ENCODE assay signal across 14 mouse cellular contexts in the genomic region with DNA sequence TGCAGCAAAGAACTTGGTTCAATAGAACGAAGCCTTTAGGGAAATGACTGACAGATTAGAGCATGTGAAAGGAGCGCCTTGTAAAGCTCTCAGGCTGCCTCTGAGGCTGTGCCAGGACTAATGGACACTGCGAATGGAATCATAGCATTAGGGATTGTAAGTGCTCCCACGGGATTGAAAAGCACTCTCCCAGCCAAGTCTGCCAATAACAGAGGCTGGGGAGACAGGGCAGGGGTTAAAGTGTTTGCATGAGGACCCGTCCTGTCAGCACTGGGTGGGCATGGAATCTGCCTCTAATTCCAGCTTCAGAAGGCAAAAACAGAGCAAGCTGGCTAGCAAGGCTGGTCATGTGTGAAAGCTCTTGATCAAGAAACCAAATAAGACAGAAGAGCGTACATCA. TPM values are rescaled to one million over a fixed set of nuclear protein-coding genes. Genes with fewer than 3 reads are reported as not detected.
A peak's percentile ranks its signal among the peaks of the same experiment; 100 is the strongest.
DNase-seq lines count a peak whose midpoint lies in the region; ATAC-seq and TF ChIP-seq lines count a peak whose summit lies in the region.
"Had no signal": no experiment of that assay in that cellular context is flagged by ENCODE, and none has a peak within 500 bp of the region (broad histone marks: within the 10 kb centered on the region; RNA-seq: fewer than 3 reads in every experiment).

No protein-coding gene starts in this region.

- intact Hi-C loops in heart, adult 2 months (cut with DNase I), result no loop called here

- no peaks in the 10 kb centered on the region for H3K27me3 ChIP-seq in hindbrain, embryonic 11.5 days (ENCODE audit: control insufficient read depth, insufficient read depth, low read length)
- no peaks in the 10 kb centered on the region for H3K27me3 ChIP-seq in hindbrain, embryonic 16.5 days (replicated peaks; ENCODE audit: control insufficient read depth, insufficient read depth, low read length)
- no peaks in the 10 kb centered on the region for H3K27me3 ChIP-seq in forebrain, embryonic 10.5 days (ENCODE audit: poor library complexity, severe bottlenecking)
- H3K27me3 ChIP-seq in liver, embryonic 13.5 days, result no peaks in the 10 kb centered on the region
- H3K27me3 ChIP-seq in neural tube, embryonic 13.5 days, result no peaks in the 10 kb centered on the region
- no peaks in the 10 kb centered on the region for H3K27me3 ChIP-seq in heart, adult 2 months (ENCODE audit: control insufficient read depth, insufficient read depth, low read length)
- no peaks in the 10 kb centered on the region for H3K27me3 ChIP-seq in intestine, embryonic 16.5 days (replicated peaks; ENCODE audit: control insufficient read depth, insufficient read depth, low read length)
- H3K27me3 ChIP-seq: limb, embryonic 13.5 days had no signal

- no peak overlapping the region for H3K9ac ChIP-seq in hindbrain, embryonic 11.5 days (ENCODE audit: low read depth, low read length)
- no peak overlapping the region for H3K9ac ChIP-seq in hindbrain, embryonic 16.5 days (ENCODE audit: low read depth, low read length)
- H3K9ac ChIP-seq in liver, embryonic 13.5 days, result peak overlapping the region; percentile 91; the same call in 1 of the 2 replicates
- H3K9ac ChIP-seq in neural tube, embryonic 13.5 days, result 0 out of 2 replicates have a peak overlapping the region, but pooled peaks have one; percentile 9
- no peak overlapping the region for H3K9ac ChIP-seq in heart, adult 2 months (ENCODE audit: low read depth, low read length)
- H3K9ac ChIP-seq in intestine, embryonic 16.5 days (ENCODE audit: low read depth, low read length), result no peak overlapping the region
- H3K9ac ChIP-seq: limb, embryonic 13.5 days had no signal

- no peak for DNase-seq in hindbrain, embryonic 11.5 days (ENCODE audit: low spot score)
- DNase-seq in forebrain, embryonic 10.5 days (ENCODE audit: extremely low spot score, low spot score), result no peak
- no peak for DNase-seq in liver, embryonic 13.5 days
- no peak for DNase-seq in frontal cortex, postnatal 14 days (ENCODE audit: low spot score in 2 of 2)
- no peak for DNase-seq in heart, adult 2 months
- DNase-seq: B cell, adult 2 months; cerebellum, adult 18-20 months; kidney, adult 18-20 months; thymus, adult 18-20 months had no signal

- no peak for TF ChIP-seq EP300 in heart, adult 2 months (IDR thresholded peaks at IDR 0.05; ENCODE audit: insufficient read depth, low read depth, low read length)

- H3K4me2 ChIP-seq in hindbrain, embryonic 11.5 days (replicated peaks; ENCODE audit: low read depth, low read length), result no peak overlapping the region
- H3K4me2 ChIP-seq in hindbrain, embryonic 16.5 days (ENCODE audit: low read length), result no peak overlapping the region
- H3K4me2 ChIP-seq in liver, embryonic 13.5 days, result peak overlapping the region; percentile 93
- H3K4me2 ChIP-seq in neural tube, embryonic 13.5 days, result peak overlapping the region; percentile 79
- no peak overlapping the region for H3K4me2 ChIP-seq in intestine, embryonic 16.5 days (ENCODE audit: low read depth, low read length)
- H3K4me2 ChIP-seq: limb, embryonic 13.5 days had no signal

- TF ChIP-seq CTCF in heart, adult 2 months (IDR thresholded peaks at IDR 0.05), result no peak

- H3K9me3 ChIP-seq in hindbrain, embryonic 11.5 days (ENCODE audit: control insufficient read depth, low read length), result no peaks in the 10 kb centered on the region
- H3K9me3 ChIP-seq in hindbrain, embryonic 16.5 days (ENCODE audit: control insufficient read depth, low read length), result peaks cover 5% of the 10 kb centered on the region; the same call in 1 of the 2 replicates
- H3K9me3 ChIP-seq in forebrain, embryonic 10.5 days, result peaks cover 5% of the 10 kb centered on the region; the same call in 1 of the 2 replicates
- H3K9me3 ChIP-seq in liver, embryonic 13.5 days (replicated peaks), result peaks cover 5% of the 10 kb centered on the region; the same call in 1 of the 2 replicates
- H3K9me3 ChIP-seq in neural tube, embryonic 13.5 days, result no peaks in the 10 kb centered on the region
- no peaks in the 10 kb centered on the region for H3K9me3 ChIP-seq in intestine, embryonic 16.5 days (ENCODE audit: control insufficient read depth, low read length)
- H3K9me3 ChIP-seq: embryonic facial prominence, embryonic 10.5 days; limb, embryonic 13.5 days had no signal

- no peak overlapping the region for H3K4me3 ChIP-seq in hindbrain, embryonic 11.5 days (ENCODE audit: low read depth, low read length)
- no peak overlapping the region for H3K4me3 ChIP-seq in hindbrain, embryonic 16.5 days (ENCODE audit: low read length)
- H3K4me3 ChIP-seq in forebrain, embryonic 10.5 days, result no peak overlapping the region; the same call in 1 of the 2 replicates
- H3K4me3 ChIP-seq in liver, embryonic 13.5 days (replicated peaks), result peak overlapping the region; percentile 87
- no peak overlapping the region for H3K4me3 ChIP-seq in neural tube, embryonic 13.5 days
- H3K4me3 ChIP-seq in heart, adult 2 months, result no peak overlapping the region
- no peak overlapping the region for H3K4me3 ChIP-seq in intestine, embryonic 16.5 days (ENCODE audit: low read length)
- H3K4me3 ChIP-seq: embryonic facial prominence, embryonic 10.5 days; limb, embryonic 13.5 days had no signal

- H3K4me1 ChIP-seq in hindbrain, embryonic 11.5 days (replicated peaks; ENCODE audit: control insufficient read depth, insufficient read depth, low read length), result 0 out of 2 replicates have a peak, but pooled peaks cover 2% of the 10 kb centered on the region
- peaks cover 22% of the 10 kb centered on the region for H3K4me1 ChIP-seq in hindbrain, embryonic 16.5 days (ENCODE audit: control insufficient read depth, insufficient read depth, low read depth, low read length)
- peaks cover 47% of the 10 kb centered on the region for H3K4me1 ChIP-seq in forebrain, embryonic 10.5 days
- peaks cover 50% of the 10 kb centered on the region for H3K4me1 ChIP-seq in liver, embryonic 13.5 days (replicated peaks)
- peaks cover 42% of the 10 kb centered on the region for H3K4me1 ChIP-seq in neural tube, embryonic 13.5 days (replicated peaks)
- no peaks in the 10 kb centered on the region for H3K4me1 ChIP-seq in heart, adult 2 months (ENCODE audit: control insufficient read depth, insufficient read depth, low read length)
- peaks cover 2% of the 10 kb centered on the region for H3K4me1 ChIP-seq in intestine, embryonic 16.5 days (ENCODE audit: control insufficient read depth, insufficient read depth, low read length)

- peaks cover 4% of the 10 kb centered on the region for H3K36me3 ChIP-seq in hindbrain, embryonic 11.5 days (ENCODE audit: control insufficient read depth, insufficient read depth, low read length)
- peaks cover 13% of the 10 kb centered on the region for H3K36me3 ChIP-seq in hindbrain, embryonic 16.5 days (ENCODE audit: control insufficient read depth, insufficient read depth, low read length)
- H3K36me3 ChIP-seq in forebrain, embryonic 10.5 days (replicated peaks), result peaks cover 66% of the 10 kb centered on the region
- peaks cover 45% of the 10 kb centered on the region for H3K36me3 ChIP-seq in liver, embryonic 13.5 days
- H3K36me3 ChIP-seq in neural tube, embryonic 13.5 days, result peaks cover 18% of the 10 kb centered on the region
- H3K36me3 ChIP-seq in heart, adult 2 months (ENCODE audit: control insufficient read depth, insufficient read depth, low read length), result no peaks in the 10 kb centered on the region
- 0 out of 2 replicates have a peak, but pooled peaks cover 1% of the 10 kb centered on the region for H3K36me3 ChIP-seq in intestine, embryonic 16.5 days (ENCODE audit: control insufficient read depth, insufficient read depth, low read length)

- WGBS in hindbrain, embryonic 11.5 days, result 59% methylated on average over 6 of the region's 6 CpGs
- WGBS in hindbrain, embryonic 16.5 days, result 35% methylated on average over 6 of the region's 6 CpGs
- 63% methylated on average over 6 of the region's 6 CpGs for WGBS in forebrain, embryonic 10.5 days
- WGBS in liver, embryonic 13.5 days (ENCODE audit: insufficient replicate concordance), result 86% methylated on average over 6 of the region's 6 CpGs
- 41% methylated on average over 6 of the region's 6 CpGs for WGBS in neural tube, embryonic 13.5 days
- 55% methylated on average over 6 of the region's 6 CpGs for WGBS in heart, adult 2 months
- 69% methylated on average over 6 of the region's 6 CpGs for WGBS in intestine, embryonic 16.5 days

- 0 out of 2 replicates have a peak overlapping the region, but pooled peaks have one; percentile 4 for H3K27ac ChIP-seq in hindbrain, embryonic 11.5 days (ENCODE audit: low read depth, low read length)
- H3K27ac ChIP-seq in hindbrain, embryonic 16.5 days (ENCODE audit: low read depth, low read length), result no peak overlapping the region
- H3K27ac ChIP-seq in forebrain, embryonic 10.5 days, result peak overlapping the region; percentile 48; the same call in 1 of the 2 replicates
- peak overlapping the region; percentile 96 for H3K27ac ChIP-seq in liver, embryonic 13.5 days
- H3K27ac ChIP-seq in neural tube, embryonic 13.5 days (replicated peaks), result peak overlapping the region; percentile 20
- H3K27ac ChIP-seq in heart, adult 2 months, result no peak overlapping the region
- no peak overlapping the region for H3K27ac ChIP-seq in intestine, embryonic 16.5 days (ENCODE audit: low read length)
- H3K27ac ChIP-seq: embryonic facial prominence, embryonic 10.5 days; limb, embryonic 13.5 days had no signal

- no peak for ATAC-seq in hindbrain, embryonic 11.5 days (ENCODE audit: low FRiP score)
- no peak for ATAC-seq in hindbrain, embryonic 16.5 days
- no peak for ATAC-seq in liver, embryonic 13.5 days (ENCODE audit: low read depth)
- ATAC-seq in neural tube, embryonic 13.5 days (ENCODE audit: low read depth), result no peak
- no peak for ATAC-seq in intestine, embryonic 16.5 days

- no peak for TF ChIP-seq POLR2A in heart, adult 2 months (IDR thresholded peaks at IDR 0.05; ENCODE audit: insufficient read depth, low read depth, low read length)

- no peaks in the 10 kb centered on the region for H3K79me2 ChIP-seq in heart, adult 2 months (replicated peaks; ENCODE audit: control insufficient read depth, insufficient read depth, low read length)

RNA-seq across cellular contexts. Expression of a gene that starts 3.9 kb away (rescaled TPM):
- 10.6 and 11.6 TPM in 2 replicates for polyA plus RNA-seq in hindbrain, embryonic 11.5 days (2014; fragmentation: Nextera tagmentation; extraction: Ambion mirVana)
- polyA plus RNA-seq in hindbrain, embryonic 16.5 days (2015; fragmentation: Nextera tagmentation; extraction: Ambion mirVana), result 12.2 and 14.5 TPM in 2 replicates
- polyA plus RNA-seq in forebrain, embryonic 10.5 days (2016; fragmentation: Nextera tagmentation; extraction: Ambion mirVana), result 13.3 and 15.5 TPM in 2 replicates
- 16.9 and 19.8 TPM in 2 replicates for polyA plus RNA-seq in liver, embryonic 13.5 days (2015; fragmentation: Nextera tagmentation; extraction: Ambion mirVana)
- 12.8 and 17.3 TPM in 2 replicates for polyA plus RNA-seq in neural tube, embryonic 13.5 days (2015; fragmentation: Nextera tagmentation; extraction: Ambion mirVana)
- under 1 TPM; 0.48 to 0.70 TPM for total RNA-seq in heart, adult 2 months (2021)
- 0.16 and 0.32 TPM in 2 replicates for polyA plus RNA-seq in heart, adult 2 months (2012; rRNA removed)
- polyA plus RNA-seq in intestine, embryonic 16.5 days (2015; fragmentation: Nextera tagmentation; extraction: Ambion mirVana), result 2.3 and 2.4 TPM in 2 replicates

RNA-seq across cellular contexts. Expression of a gene that starts 18.8 kb away (rescaled TPM):
- polyA plus RNA-seq in hindbrain, embryonic 11.5 days (2014; fragmentation: Nextera tagmentation; extraction: Ambion mirVana), result 53.3 and 54.4 TPM in 2 replicates
- polyA plus RNA-seq in hindbrain, embryonic 16.5 days (2015; fragmentation: Nextera tagmentation; extraction: Ambion mirVana), result 48.0 and 50.5 TPM in 2 replicates
- 66.9 and 70.2 TPM in 2 replicates for polyA plus RNA-seq in forebrain, embryonic 10.5 days (2016; fragmentation: Nextera tagmentation; extraction: Ambion mirVana)
- polyA plus RNA-seq in liver, embryonic 13.5 days (2015; fragmentation: Nextera tagmentation; extraction: Ambion mirVana), result 32.3 and 34.4 TPM in 2 replicates
- polyA plus RNA-seq in neural tube, embryonic 13.5 days (2015; fragmentation: Nextera tagmentation; extraction: Ambion mirVana), result 47.9 and 50.4 TPM in 2 replicates
- 10 to 100 TPM; 34.7 to 37.1 TPM for total RNA-seq in heart, adult 2 months (2021)
- polyA plus RNA-seq in heart, adult 2 months (2012; rRNA removed), result 25.8 and 35.3 TPM in 2 replicates
- 53.8 and 58.0 TPM in 2 replicates for polyA plus RNA-seq in intestine, embryonic 16.5 days (2015; fragmentation: Nextera tagmentation; extraction: Ambion mirVana)

RNA-seq across cellular contexts. Expression of a gene that starts 36.6 kb away (rescaled TPM):
- 39.8 and 43.7 TPM in 2 replicates for polyA plus RNA-seq in hindbrain, embryonic 11.5 days (2014; fragmentation: Nextera tagmentation; extraction: Ambion mirVana)
- polyA plus RNA-seq in hindbrain, embryonic 16.5 days (2015; fragmentation: Nextera tagmentation; extraction: Ambion mirVana), result 9.1 and 15.7 TPM in 2 replicates
- polyA plus RNA-seq in forebrain, embryonic 10.5 days (2016; fragmentation: Nextera tagmentation; extraction: Ambion mirVana), result 41.1 and 41.3 TPM in 2 replicates
- polyA plus RNA-seq in liver, embryonic 13.5 days (2015; fragmentation: Nextera tagmentation; extraction: Ambion mirVana), result 12.0 and 12.3 TPM in 2 replicates
- 22.3 and 22.7 TPM in 2 replicates for polyA plus RNA-seq in neural tube, embryonic 13.5 days (2015; fragmentation: Nextera tagmentation; extraction: Ambion mirVana)
- 100 to 1,000 TPM; 283 to 363 TPM for total RNA-seq in heart, adult 2 months (2021)
- polyA plus RNA-seq in heart, adult 2 months (2012; rRNA removed), result 196 and 305 TPM in 2 replicates
- polyA plus RNA-seq in intestine, embryonic 16.5 days (2015; fragmentation: Nextera tagmentation; extraction: Ambion mirVana), result 13.1 and 23.5 TPM in 2 replicates

Comparison
In these comparisons a context has a peak if more than half of its experiments do, and no peak if none do; other contexts are left out.
1. H3K27ac ChIP-seq: peak in hindbrain, embryonic 11.5 days (single experiment), forebrain, embryonic 10.5 days (single experiment), liver, embryonic 13.5 days (single experiment) and neural tube, embryonic 13.5 days (single experiment); none in hindbrain, embryonic 16.5 days (single experiment), heart, adult 2 months (single experiment) and intestine, embryonic 16.5 days (single experiment).
2. H3K4me2 ChIP-seq: peak in liver, embryonic 13.5 days (single experiment) and neural tube, embryonic 13.5 days (single experiment); none in hindbrain, embryonic 11.5 days (single experiment), hindbrain, embryonic 16.5 days (single experiment) and intestine, embryonic 16.5 days (single experiment).
3. H3K9ac ChIP-seq: peak in liver, embryonic 13.5 days (single experiment) and neural tube, embryonic 13.5 days (single experiment); none in hindbrain, embryonic 11.5 days (single experiment), hindbrain, embryonic 16.5 days (single experiment), heart, adult 2 months (single experiment) and intestine, embryonic 16.5 days (single experiment).